Mouse (Mus musculus) limb, embryonic 13.5 days (tissue): ENCODE measurements around the gene Erg. TPM values are rescaled to one million over a fixed set of nuclear protein-coding genes. Genes with fewer than 3 reads are reported as not detected.

Experiments
- ATAC-seq: fragments of 200-750 bp; cut with Nextera tagmentation; 2 replicates; pipeline ENCODE4 v1.8.0; 2017; ENCODE audit warnings: low read depth, moderate number of reproducible peaks, moderate TSS enrichment; ENCODE audit not compliant: low FRiP score
- H3K27ac ChIP-seq: fragments of 300-500 bp; sonication (generic); 2 replicates; pipeline ENCODE4 v1.5.1; 2015; ENCODE audit warnings: inconsistent platforms, mild to moderate bottlenecking, moderate library complexity
- H3K27me3 ChIP-seq: fragments of 300-500 bp; sonication (generic); 2 replicates; pipeline ENCODE4 v1.6.1; 2015; ENCODE audit warnings: mild to moderate bottlenecking, inconsistent platforms
- H3K36me3 ChIP-seq: fragments of 300-500 bp; sonication (generic); 2 replicates; pipeline ENCODE4 v1.6.1; 2015; ENCODE audit warnings: inconsistent platforms, mild to moderate bottlenecking, moderate library complexity
- H3K4me1 ChIP-seq: fragments of 300-500 bp; sonication (generic); 2 replicates; pipeline ENCODE4 v1.6.1; 2015; ENCODE audit warnings: inconsistent platforms
- H3K4me2 ChIP-seq: fragments of 300-500 bp; sonication (generic); replicated peaks from 2 replicates; pipeline ENCODE4 v1.6.1; 2015; ENCODE audit warnings: inconsistent platforms, mild to moderate bottlenecking, moderate library complexity
- H3K4me3 ChIP-seq: fragments of 300-500 bp; sonication (generic); 2 replicates; pipeline ENCODE4 v1.5.1; 2015; ENCODE audit warnings: moderate library complexity, mild to moderate bottlenecking, inconsistent platforms
- H3K9ac ChIP-seq: fragments of 300-500 bp; sonication (generic); 2 replicates; pipeline ENCODE4 v1.6.1; 2015; ENCODE audit warnings: mild to moderate bottlenecking, inconsistent platforms
- H3K9me3 ChIP-seq: fragments of 300-500 bp; sonication (generic); 2 replicates; pipeline ENCODE4 v1.6.1; 2016; ENCODE audit warnings: inconsistent platforms
- WGBS: fragments of 180-500 bp; shearing (Covaris S2); methylation state at CpG from one replicate; pipeline ENCODE4 v1.1.7; 2015; 5-methylcytosine and 5-hydroxymethylcytosine counted together
- polyA plus RNA-seq: library from polyadenylated mRNA; unstranded; fragments of >200 nt; fragmentation: Nextera tagmentation; extraction: Ambion mirVana; gene quantifications from 2 replicates; pipeline ENCODE4 v1.2.1, GENCODE M21; 2015

Gene Erg
- polyA plus RNA-seq, 1 experiment from 2014 or later, result 27.7 TPM

DNA sequence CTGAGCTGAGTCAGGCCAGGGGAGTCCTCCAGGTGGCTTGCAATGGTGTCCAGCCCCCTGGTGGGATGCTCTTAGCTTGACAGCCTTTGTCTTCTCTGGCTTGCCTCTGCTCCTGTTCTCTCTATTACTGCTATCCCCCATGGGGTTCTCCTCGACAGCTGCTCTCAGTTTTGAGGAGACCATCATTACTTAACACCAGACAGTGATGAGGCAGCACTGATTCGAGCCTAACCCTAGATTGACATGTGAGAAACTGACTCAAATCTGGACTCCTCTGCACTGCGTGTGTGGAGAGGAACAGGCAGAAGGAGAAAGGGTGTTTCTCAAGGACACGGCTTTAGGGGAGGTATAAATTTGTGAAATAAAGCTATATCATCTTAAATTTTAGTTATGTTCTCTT is 150.3 kb downstream of the Erg start:
- Histone ChIP-seq H3K9me3 (no peaks in the 10 kb centered on the region), H3K4me1 (peaks cover 29% of the 10 kb centered on the region), H3K4me3 (no peak overlapping the region), H3K4me2 (no peak overlapping the region), H3K36me3 (no peaks in the 10 kb centered on the region), H3K27ac (no peak overlapping the region), H3K27me3 (no peaks in the 10 kb centered on the region), H3K9ac (no peak overlapping the region)
- no peak for ATAC-seq
- 67% methylated on average over 4 of the region's 4 CpGs for WGBS

DNA sequence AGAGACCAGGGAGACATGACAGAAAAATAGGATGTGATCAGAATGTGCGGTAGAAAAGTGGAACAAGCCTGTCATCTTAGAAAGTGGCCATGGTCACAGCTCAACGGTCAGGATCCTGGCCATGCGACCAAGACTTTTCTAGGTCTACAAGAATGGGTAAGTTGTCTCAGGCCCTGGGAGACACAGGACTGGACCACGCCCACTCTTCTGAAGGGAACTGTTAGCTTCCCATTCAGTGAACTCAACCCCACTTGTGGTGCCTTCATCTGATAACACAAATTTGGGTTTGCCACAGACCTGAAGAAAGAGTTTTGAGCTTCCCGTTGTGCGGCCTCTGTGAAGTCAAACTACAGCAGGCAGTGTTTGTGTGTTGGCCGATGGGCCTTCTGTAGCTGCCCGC is 152.0 kb downstream of the Erg start:
- H3K27ac ChIP-seq, result no peak overlapping the region
- no peaks in the 10 kb centered on the region for H3K9me3 ChIP-seq
- WGBS, result 94% methylated on average over 8 of the region's 8 CpGs
- no peaks in the 10 kb centered on the region for H3K36me3 ChIP-seq
- no peaks in the 10 kb centered on the region for H3K27me3 ChIP-seq
- no peak for ATAC-seq
- H3K4me2 ChIP-seq, result no peak overlapping the region
- no peak overlapping the region for H3K4me3 ChIP-seq
- H3K4me1 ChIP-seq, result peaks cover 25% of the 10 kb centered on the region
- H3K9ac ChIP-seq, result no peak overlapping the region

DNA sequence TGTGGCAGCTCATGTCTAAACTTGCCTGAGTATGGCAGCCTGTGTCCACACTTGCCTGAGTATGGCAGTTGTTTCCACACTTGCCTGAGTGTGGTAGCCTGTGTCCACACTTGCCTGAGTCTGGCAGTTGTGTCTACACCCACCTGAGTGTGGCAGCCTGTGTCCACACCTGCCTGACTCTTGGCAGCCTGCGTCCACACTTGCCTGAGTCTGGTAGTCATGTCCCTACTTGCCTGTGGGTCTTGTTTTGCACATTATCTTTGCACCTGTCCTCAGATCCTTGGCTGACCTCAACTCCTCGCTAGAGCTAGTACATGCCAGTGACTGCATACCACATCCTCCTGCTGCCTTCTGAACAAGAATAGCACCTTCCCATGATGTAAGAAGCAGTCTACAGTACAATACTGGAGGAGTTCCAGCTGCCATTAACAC is 153.8 kb downstream of the Erg start:
- Histone ChIP-seq H3K36me3 (no peaks in the 10 kb centered on the region), H3K9me3 (no peaks in the 10 kb centered on the region), H3K27me3 (no peaks in the 10 kb centered on the region), H3K4me3 (no peak overlapping the region), H3K27ac (no peak overlapping the region), H3K9ac (no peak overlapping the region), H3K4me2 (no peak overlapping the region), H3K4me1 (peaks cover 26% of the 10 kb centered on the region)
- no peak; the same call in 1 of the 2 replicates for ATAC-seq
- WGBS, result 65% methylated on average over 2 of the region's 2 CpGs

- no peak for ATAC-seq
These were observed 156.5 kb downstream of the Erg start for GRCm38 (mm10) chr16:95429851-95430250.

GRCm38 (mm10) chr16:95428239-95428638 is 158.2 kb downstream of the Erg start:
- no peaks in the 10 kb centered on the region for H3K36me3 ChIP-seq
- no peaks in the 10 kb centered on the region for H3K27me3 ChIP-seq
- WGBS, result 53% methylated on average over 5 of the region's 5 CpGs
- H3K4me2 ChIP-seq, result no peak overlapping the region
- H3K27ac ChIP-seq, result no peak overlapping the region
- no peak overlapping the region for H3K9ac ChIP-seq
- H3K9me3 ChIP-seq, result no peaks in the 10 kb centered on the region
- H3K4me3 ChIP-seq, result no peak overlapping the region
- peaks cover 69% of the 10 kb centered on the region for H3K4me1 ChIP-seq
- no peak for ATAC-seq

More at GRCm38 (mm10) chr16:95429851-95430250, 156.5 kb downstream of the Erg start:
- H3K27me3 ChIP-seq, result no peaks in the 10 kb centered on the region
- no peaks in the 10 kb centered on the region for H3K9me3 ChIP-seq
- peaks cover 53% of the 10 kb centered on the region for H3K4me1 ChIP-seq
- WGBS, result 93% methylated on average over 3 of the region's 3 CpGs
- H3K4me3 ChIP-seq, result no peak overlapping the region
- H3K9ac ChIP-seq, result no peak overlapping the region
- no peak overlapping the region for H3K4me2 ChIP-seq
- no peak overlapping the region for H3K27ac ChIP-seq
- no peaks in the 10 kb centered on the region for H3K36me3 ChIP-seq

DNA sequence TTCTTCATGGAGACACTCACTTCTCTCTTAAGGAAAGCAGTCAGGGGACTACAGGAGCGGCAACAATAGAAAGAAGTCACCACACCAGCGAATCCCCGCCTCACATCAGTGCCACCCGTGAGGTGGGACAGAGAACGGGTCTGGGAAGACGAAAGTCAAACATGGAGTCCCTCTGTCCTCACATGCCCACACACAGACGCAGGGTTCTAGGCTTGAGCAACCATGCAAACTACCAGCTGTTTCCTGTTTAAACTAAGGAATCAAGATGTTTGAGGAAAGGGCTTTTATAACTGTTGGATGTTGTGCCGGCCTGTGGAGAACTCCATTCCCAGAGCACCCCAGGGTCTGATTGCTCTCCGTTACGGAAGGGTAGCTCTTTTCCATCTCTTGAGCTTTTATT is 158.9 kb downstream of the Erg start:
- ATAC-seq, result no peak
- Histone ChIP-seq H3K4me3 (no peak overlapping the region), H3K27ac (no peak overlapping the region; the same call in 1 of the 2 replicates), H3K9ac (no peak overlapping the region), H3K27me3 (no peaks in the 10 kb centered on the region), H3K36me3 (no peaks in the 10 kb centered on the region), H3K4me2 (no peak overlapping the region), H3K9me3 (no peaks in the 10 kb centered on the region), H3K4me1 (peaks cover 74% of the 10 kb centered on the region)
- WGBS, result 69% methylated on average over 10 of the region's 10 CpGs

- Histone ChIP-seq H3K4me2 (no peak overlapping the region), H3K27ac (peak overlapping the region; percentile 49; the same call in 1 of the 2 replicates), H3K9me3 (no peaks in the 10 kb centered on the region), H3K4me1 (peaks cover 74% of the 10 kb centered on the region), H3K36me3 (no peaks in the 10 kb centered on the region), H3K27me3 (no peaks in the 10 kb centered on the region), H3K9ac (no peak overlapping the region), H3K4me3 (no peak overlapping the region)
- no peak; the same call in 1 of the 2 replicates for ATAC-seq
- 19% methylated on average over 5 of the region's 5 CpGs for WGBS
These were observed 163.7 kb downstream of the Erg start for GRCm38 (mm10) chr16:95422658-95423073.

GRCm38 (mm10) chr16:95421235-95421886 is 165.0 kb downstream of the Erg start:
- Histone ChIP-seq H3K36me3 (no peaks in the 10 kb centered on the region), H3K27ac (no peak overlapping the region), H3K9ac (no peak overlapping the region), H3K4me1 (peaks cover 63% of the 10 kb centered on the region), H3K4me3 (no peak overlapping the region), H3K4me2 (no peak overlapping the region), H3K9me3 (no peaks in the 10 kb centered on the region), H3K27me3 (no peaks in the 10 kb centered on the region)
- 58% methylated on average over 7 of the region's 7 CpGs for WGBS
- ATAC-seq, result no peak

DNA sequence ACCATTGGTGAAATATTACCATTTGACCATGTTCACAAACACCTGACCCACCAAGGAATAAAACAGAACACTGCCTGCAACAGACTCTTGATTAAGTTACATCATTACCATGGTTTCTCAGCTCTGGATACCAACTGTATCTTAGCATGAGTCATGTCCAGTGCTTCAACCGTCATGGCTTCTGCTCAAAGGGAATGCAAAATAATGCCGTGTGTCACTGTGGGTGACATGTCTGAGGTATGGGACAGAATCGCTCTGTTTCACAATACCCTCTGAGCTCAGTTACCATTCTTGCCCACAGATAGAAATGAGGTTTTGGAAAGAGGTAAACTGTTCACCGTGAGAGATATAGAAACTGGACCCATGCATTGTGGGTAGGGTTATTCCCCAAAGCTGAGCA is 170.5 kb downstream of the Erg start:
- Histone ChIP-seq H3K27me3 (no peaks in the 10 kb centered on the region), H3K36me3 (no peaks in the 10 kb centered on the region), H3K4me3 (no peak overlapping the region), H3K27ac (no peak overlapping the region), H3K4me2 (no peak overlapping the region), H3K9me3 (no peaks in the 10 kb centered on the region), H3K9ac (no peak overlapping the region), H3K4me1 (peaks cover 56% of the 10 kb centered on the region)
- ATAC-seq, result no peak
- whole genome bisulfite sequencing, result 88% methylated on average over 4 of the region's 4 CpGs

GRCm38 (mm10) chr16:95415372-95415771 is 171.0 kb downstream of the Erg start:
- no peaks in the 10 kb centered on the region for H3K9me3 ChIP-seq
- no peak overlapping the region for H3K4me3 ChIP-seq
- no peaks in the 10 kb centered on the region for H3K36me3 ChIP-seq
- no peak overlapping the region for H3K27ac ChIP-seq
- peaks cover 57% of the 10 kb centered on the region for H3K4me1 ChIP-seq
- no peaks in the 10 kb centered on the region for H3K27me3 ChIP-seq
- ATAC-seq, result no peak
- WGBS, result 60% methylated on average over 9 of the region's 9 CpGs
- H3K9ac ChIP-seq, result no peak overlapping the region
- no peak overlapping the region for H3K4me2 ChIP-seq

DNA sequence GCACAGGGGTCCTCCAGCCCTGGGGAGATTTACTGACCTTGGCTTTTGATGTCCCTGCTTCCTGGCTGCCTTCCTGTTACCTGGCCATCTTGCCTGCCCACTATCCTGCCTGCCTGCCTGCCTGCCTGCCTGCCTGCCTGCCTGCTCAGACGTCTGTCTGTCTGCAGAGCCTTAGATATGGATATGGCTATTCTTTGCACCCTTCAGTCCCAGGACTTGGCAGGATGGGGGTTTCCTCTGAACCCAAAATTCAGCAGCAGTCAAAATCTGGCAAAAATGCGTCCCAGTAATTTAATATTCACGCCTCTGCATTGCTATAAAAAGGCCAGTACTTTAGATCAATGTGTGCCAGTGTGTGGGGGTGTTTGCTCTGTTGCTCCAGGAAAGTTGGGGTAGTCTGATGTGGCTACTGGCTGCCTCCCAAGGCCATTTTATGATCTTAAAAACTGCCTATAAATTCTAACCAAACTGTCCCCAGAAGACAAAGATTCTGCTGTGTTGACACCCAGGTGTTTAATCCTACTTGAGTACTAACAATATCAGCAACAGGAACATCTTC is 172.9 kb downstream of the Erg start:
- H3K4me1 ChIP-seq, result peaks cover 75% of the 10 kb centered on the region
- H3K9ac ChIP-seq, result no peak overlapping the region
- H3K27ac ChIP-seq, result peak overlapping the region; percentile 61; the same call in 1 of the 2 replicates
- no peaks in the 10 kb centered on the region for H3K9me3 ChIP-seq
- H3K4me3 ChIP-seq, result no peak overlapping the region
- no peak overlapping the region for H3K4me2 ChIP-seq
- no peaks in the 10 kb centered on the region for H3K36me3 ChIP-seq
- no peaks in the 10 kb centered on the region for H3K27me3 ChIP-seq
- ATAC-seq, result no peak
- WGBS, result 31% methylated on average over 3 of the region's 3 CpGs

DNA sequence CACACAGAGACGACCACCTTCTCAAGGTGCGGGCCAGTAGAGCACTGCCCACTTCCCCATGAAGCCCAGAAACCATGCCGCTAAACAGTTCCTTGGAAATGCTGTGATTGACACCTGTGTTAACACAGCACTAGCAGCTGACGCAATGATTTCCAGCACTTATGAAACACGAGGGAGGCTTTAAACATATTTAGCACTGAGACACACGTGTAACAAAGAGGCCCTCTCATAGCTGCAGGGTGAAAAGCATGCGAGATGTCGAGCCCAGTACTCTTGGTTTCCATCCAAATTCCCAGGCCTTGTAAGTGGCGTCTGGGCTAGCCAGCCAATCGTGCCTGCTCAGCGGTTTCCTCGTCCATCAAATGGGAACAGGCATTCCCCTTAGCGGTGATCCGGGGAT is 178.3 kb downstream of the Erg start:
- no peaks in the 10 kb centered on the region for H3K27me3 ChIP-seq
- H3K27ac ChIP-seq, result peak overlapping the region; percentile 82
- 30% methylated on average over 14 of the region's 14 CpGs for WGBS

More for the DNA sequence above, 178.3 kb downstream of the Erg start:
- no peak overlapping the region for H3K4me3 ChIP-seq
- 0 out of 2 replicates have a peak overlapping the region, but pooled peaks have one; percentile 1 for H3K4me2 ChIP-seq
- 0 out of 2 replicates have a peak, but pooled peaks cover 3% of the 10 kb centered on the region for H3K36me3 ChIP-seq
- ATAC-seq, result peak; percentile 83
- H3K9me3 ChIP-seq, result no peaks in the 10 kb centered on the region
- H3K4me1 ChIP-seq, result peaks cover 60% of the 10 kb centered on the region
- H3K9ac ChIP-seq, result no peak overlapping the region
